Comparison of ENCODE assay signal across 8 mouse cellular contexts in the genomic region with DNA sequence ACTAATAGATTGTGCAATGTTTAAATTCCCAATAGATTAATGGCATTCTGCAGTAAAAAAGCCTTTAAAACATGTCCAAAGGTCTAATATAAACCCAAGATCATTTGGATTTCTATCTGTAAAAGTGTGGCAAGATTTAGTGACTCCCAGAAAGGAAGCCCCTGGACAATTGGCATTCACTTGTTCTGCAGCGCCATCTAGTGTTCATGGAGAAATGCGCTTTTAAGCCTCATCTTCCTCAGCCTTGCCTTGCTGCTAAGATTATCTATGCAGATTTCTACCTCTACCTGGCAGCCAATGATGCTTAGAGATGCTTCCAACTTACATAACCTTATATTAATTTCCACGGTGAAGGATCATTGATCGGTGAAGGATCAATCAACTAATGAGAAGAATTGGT.
DNase-seq lines count a peak whose midpoint lies in the region; ATAC-seq lines count a peak whose summit lies in the region.

No protein-coding gene starts in this region.

- ATAC-seq in forebrain, embryonic 12.5 days (ENCODE audit: low FRiP score) = peak; percentile 60; the same call in 1 of the 2 replicates

- intact Hi-C loops in left cerebral cortex, postnatal 36 days (cut with DNase I) = loop anchor here (5.0 to 10.0 kb wide), 4 partner anchors 130 to 797 kb away; partner anchors contain the start of gene Arhgap5

- no peak overlapping the region for H3K9ac ChIP-seq in forebrain, embryonic 12.5 days

- no peak overlapping the region for H3K4me3 ChIP-seq in forebrain, embryonic 12.5 days (replicated peaks)

- no peaks in the 10 kb centered on the region for H3K9me3 ChIP-seq in forebrain, embryonic 12.5 days

- H3K36me3 ChIP-seq in forebrain, embryonic 12.5 days (replicated peaks) = no peaks in the 10 kb centered on the region

- peak; percentile 76 for DNase-seq in urinary bladder, postnatal 14 days (ENCODE audit: low spot score)
- DNase-seq in urinary bladder, adult 2 months (ENCODE audit: low spot score) = no peak
- peak; percentile 76 for DNase-seq in c-Kit-positive CD71-negative TER-119-negative erythroid progenitor cells, embryonic 14.5 days (ENCODE audit: low read depth)
- peak; percentile 85 for DNase-seq in hindlimb bud, embryonic 11.5 days (ENCODE audit: extremely low spot score, low read depth, low spot score)
- peak; percentile 52 to 69 for DNase-seq in left cerebral cortex, postnatal 36 days (ENCODE audit: low spot score in 2 of 2)
- DNase-seq in neural tube, embryonic 10.5 days (ENCODE audit: extremely low spot score, low spot score) = peak; percentile 63
- peak; percentile 84 for DNase-seq in thymus, postnatal 0 days (ENCODE audit: low spot score)

- no peak overlapping the region for H3K4me2 ChIP-seq in forebrain, embryonic 12.5 days

- no peaks in the 10 kb centered on the region for H3K27me3 ChIP-seq in forebrain, embryonic 12.5 days

- H3K4me1 ChIP-seq in forebrain, embryonic 12.5 days = peaks cover 43% of the 10 kb centered on the region

- WGBS in forebrain, embryonic 12.5 days = 9% methylated on average over 4 of the region's 4 CpGs

- no peak overlapping the region for H3K27ac ChIP-seq in forebrain, embryonic 12.5 days
